Mouse (Mus musculus) CH12.LX (cell line): ENCODE results near the gene Map3k15. TPM values are rescaled to one million over a fixed set of nuclear protein-coding genes. Genes with fewer than 3 reads are reported as not detected.
A peak's percentile ranks its signal among the peaks of the same experiment; 100 is the strongest.

Experiments used
- DNase-seq: peaks from one replicate; pipeline ENCODE4 v3.0.0-alpha.2; 2013; ENCODE audit errors: extremely low read depth
- H3K27ac ChIP-seq: 2 replicates; pipeline ENCODE4 v1.5.1; 2012; ENCODE audit warnings: low read depth, mild to moderate bottlenecking, control low read depth, moderate library complexity; ENCODE audit not compliant: insufficient read depth
- H3K27me3 ChIP-seq: replicated peaks from 2 replicates; pipeline ENCODE3; 2012; ENCODE audit warnings: inconsistent platforms
- H3K36me3 ChIP-seq, 2 experiments: replicated peaks in 1 of 2; 2 replicates each; pipeline versions ENCODE3 to v1.6.1; 2012; ENCODE audit warnings: inconsistent platforms in 1 of 2, low read length in 1 of 2, mild to moderate bottlenecking in 1 of 2, mixed read lengths in 1 of 2, moderate library complexity in 1 of 2; ENCODE audit not compliant: control insufficient read depth in 1 of 2, insufficient read depth in 1 of 2
- H3K4me1 ChIP-seq, 2 experiments: 2 replicates each; pipeline ENCODE4 v1.6.1; 2012; ENCODE audit warnings: inconsistent platforms in 1 of 2, moderate library complexity in 1 of 2; ENCODE audit not compliant: insufficient read depth in 2 of 2, control insufficient read depth in 1 of 2
- H3K4me2 ChIP-seq: 2 replicates; pipeline ENCODE4 v1.6.1; 2012; ENCODE audit warnings: low read depth, mild to moderate bottlenecking, control low read depth; ENCODE audit not compliant: poor library complexity, insufficient read depth, severe bottlenecking
- H3K4me3 ChIP-seq, 3 experiments: fragments of 150-350 bp in 1 of 3; sonication (generic) in 1 of 3; replicated peaks in 1 of 3; 2 replicates each; pipeline versions ENCODE3 to v1.5.1; 2011 to 2012; ENCODE audit warnings: low read depth in 2 of 3, low read length in 2 of 3, mild to moderate bottlenecking in 2 of 3, moderate library complexity in 2 of 3, control low read depth in 1 of 3, improper control_type of control experiment in 1 of 3, inconsistent platforms in 1 of 3, mixed read lengths in 1 of 3; ENCODE audit not compliant: poor library complexity in 1 of 3
- H3K79me2 ChIP-seq: replicated peaks from 2 replicates; pipeline ENCODE4 v1.6.1; 2012; ENCODE audit warnings: mild to moderate bottlenecking, moderate library complexity; ENCODE audit not compliant: control insufficient read depth, poor library complexity, insufficient read depth, severe bottlenecking; ENCODE audit errors: extremely low read depth
- H3K9ac ChIP-seq: 2 replicates; pipeline ENCODE4 v1.6.1; 2012; ENCODE audit warnings: low read depth, mild to moderate bottlenecking, control low read depth, moderate library complexity; ENCODE audit not compliant: insufficient read depth
- H3K9me3 ChIP-seq: replicated peaks from 2 replicates; pipeline ENCODE3; 2012; ENCODE audit warnings: low read length, inconsistent platforms, mixed read lengths
- BHLHE40 ChIP-seq: IDR thresholded peaks from 2 replicates; pipeline ENCODE4 v1.6.1; 2011; ENCODE audit warnings: mild to moderate bottlenecking, low read depth, low read length, improper control_type of control experiment
- CHD1 ChIP-seq: IDR thresholded peaks from 2 replicates; pipeline ENCODE4 v1.6.1; 2012; ENCODE audit warnings: low read depth, low read length, improper control_type of control experiment, inconsistent platforms
- CTCF ChIP-seq, 2 experiments: IDR thresholded peaks in 1 of 2; conservative IDR thresholded peaks in 1 of 2; 2 replicates each; pipeline ENCODE4 v1.5.1; 2011 to 2012; ENCODE audit warnings: low read depth in 2 of 2, low read length in 2 of 2, improper control_type of control experiment in 1 of 2, inconsistent platforms in 1 of 2, mild to moderate bottlenecking in 1 of 2, moderate library complexity in 1 of 2
- ETS1 ChIP-seq: conservative IDR thresholded peaks from 2 replicates; pipeline ENCODE4 v1.6.1; 2012; ENCODE audit warnings: low read depth, mild to moderate bottlenecking, inconsistent platforms, low read length, improper control_type of control experiment, moderate library complexity
- GABPA ChIP-seq: IDR thresholded peaks from 2 replicates; pipeline ENCODE4 v1.6.1; 2012; ENCODE audit warnings: low read depth, low read length, improper control_type of control experiment, inconsistent platforms; ENCODE audit not compliant: insufficient replicate concordance
- HCFC1 ChIP-seq: IDR thresholded peaks from 2 replicates; pipeline ENCODE4 v1.6.1; 2012; ENCODE audit warnings: low read depth, mild to moderate bottlenecking, inconsistent platforms, low read length, improper control_type of control experiment
- JUN ChIP-seq: IDR thresholded peaks from 2 replicates; pipeline ENCODE4 v1.6.1; 2011; ENCODE audit warnings: low read depth, mild to moderate bottlenecking, low read length, improper control_type of control experiment, moderate library complexity; ENCODE audit not compliant: insufficient read depth
- KAT2A ChIP-seq: IDR thresholded peaks from 2 replicates; pipeline ENCODE4 v1.6.1; 2012; ENCODE audit warnings: low read length, improper control_type of control experiment, inconsistent platforms; ENCODE audit not compliant: insufficient replicate concordance
- MAX ChIP-seq: IDR thresholded peaks from 2 replicates; pipeline ENCODE4 v1.6.1; 2011; ENCODE audit warnings: low read length, improper control_type of control experiment
- MAZ ChIP-seq: IDR thresholded peaks from 2 replicates; pipeline ENCODE4 v1.6.1; 2012; ENCODE audit warnings: low read depth, mild to moderate bottlenecking, inconsistent platforms, low read length, improper control_type of control experiment, moderate library complexity
- MXI1 ChIP-seq: IDR thresholded peaks from 2 replicates; pipeline ENCODE4 v1.6.1; 2011; ENCODE audit warnings: mild to moderate bottlenecking, low read depth, low read length, improper control_type of control experiment
- MYC ChIP-seq: IDR thresholded peaks from 2 replicates; pipeline ENCODE4 v1.6.1; 2011; ENCODE audit warnings: low read depth, mild to moderate bottlenecking, improper control_type of control experiment, low read length
- NRF1 ChIP-seq: IDR thresholded peaks from 2 replicates; pipeline ENCODE4 v1.6.1; 2014; ENCODE audit warnings: low read depth, mild to moderate bottlenecking, inconsistent platforms, low read length, improper control_type of control experiment, moderate library complexity
- PAX5 ChIP-seq: IDR thresholded peaks from 2 replicates; pipeline ENCODE4 v1.6.1; 2012; ENCODE audit warnings: low read length, inconsistent platforms, mixed read lengths
- POLR2A ChIP-seq: IDR thresholded peaks from 2 replicates; pipeline ENCODE4 v1.6.1; 2011; ENCODE audit warnings: low read depth, mild to moderate bottlenecking, improper control_type of control experiment, low read length
- SIN3A ChIP-seq: IDR thresholded peaks from 2 replicates; pipeline ENCODE4 v1.6.1; 2012; ENCODE audit warnings: low read length, improper control_type of control experiment, inconsistent platforms
- TBP ChIP-seq: conservative IDR thresholded peaks from 2 replicates; pipeline ENCODE4 v1.6.1; 2011; ENCODE audit warnings: low read depth, low read length, improper control_type of control experiment
- UBTF ChIP-seq: IDR thresholded peaks from 2 replicates; pipeline ENCODE4 v1.6.1; 2012; ENCODE audit warnings: low read depth, mild to moderate bottlenecking, inconsistent platforms, low read length, improper control_type of control experiment, moderate library complexity
- USF2 ChIP-seq: conservative IDR thresholded peaks from 2 replicates; pipeline ENCODE4 v1.6.1; 2011; ENCODE audit warnings: low read depth, low read length, improper control_type of control experiment
- ZC3H11A ChIP-seq: IDR thresholded peaks from 2 replicates; pipeline ENCODE4 v1.6.1; 2012; ENCODE audit warnings: low read depth, mild to moderate bottlenecking, inconsistent platforms, low read length, improper control_type of control experiment
- ZKSCAN1 ChIP-seq: IDR thresholded peaks from 2 replicates; pipeline ENCODE4 v1.6.1; 2012; ENCODE audit warnings: low read depth, inconsistent platforms, low read length, improper control_type of control experiment, borderline replicate concordance
- ZNF384 ChIP-seq: IDR thresholded peaks from 2 replicates; pipeline ENCODE4 v1.6.1; 2012; ENCODE audit warnings: low read depth, low read length, improper control_type of control experiment, inconsistent platforms
- dilution Hi-C: fragments of 300-500 bp; cut with MboI; formaldehyde crosslinking; loops from 2 replicates; pipeline ENCODE4 v1.14.3; 2020; ENCODE audit warnings: low sequenced_read_pairs; ENCODE audit not compliant: extremely low pct_unique_long_range_greater_than_20kb, extremely low pct_ligation_motif_present
- in situ Hi-C: fragments of 300-500 bp; cut with MboI; formaldehyde crosslinking; loops from 3 replicates; pipeline ENCODE4 v1.14.3; 2019; ENCODE audit warnings: low sequenced_read_pairs, low pct_ligation_motif_present, low pct_unique_long_range_greater_than_20kb, mixed read lengths
- polyA plus RNA-seq: library from polyadenylated mRNA; unstranded; fragments of >175 nt; gene quantifications from 2 replicates; pipeline ENCODE4 v1.2.1, GENCODE M21; 2012; ENCODE audit warnings: low read depth; ENCODE audit not compliant: insufficient read length
- total RNA-seq, 2 experiments: library from RNA; depleted of rRNA; stranded (reverse); fragments of 300-350 nt in 1 of 2; fragments of >200 nt in 1 of 2; gene quantifications; 2 replicates each; pipeline ENCODE4 v1.2.3; 2012 to 2014

The Map3k15 gene
- total and polyA plus RNA-seq, 3 experiments: 0.08 to 0.21 (median 0.14) TPM

DNA sequence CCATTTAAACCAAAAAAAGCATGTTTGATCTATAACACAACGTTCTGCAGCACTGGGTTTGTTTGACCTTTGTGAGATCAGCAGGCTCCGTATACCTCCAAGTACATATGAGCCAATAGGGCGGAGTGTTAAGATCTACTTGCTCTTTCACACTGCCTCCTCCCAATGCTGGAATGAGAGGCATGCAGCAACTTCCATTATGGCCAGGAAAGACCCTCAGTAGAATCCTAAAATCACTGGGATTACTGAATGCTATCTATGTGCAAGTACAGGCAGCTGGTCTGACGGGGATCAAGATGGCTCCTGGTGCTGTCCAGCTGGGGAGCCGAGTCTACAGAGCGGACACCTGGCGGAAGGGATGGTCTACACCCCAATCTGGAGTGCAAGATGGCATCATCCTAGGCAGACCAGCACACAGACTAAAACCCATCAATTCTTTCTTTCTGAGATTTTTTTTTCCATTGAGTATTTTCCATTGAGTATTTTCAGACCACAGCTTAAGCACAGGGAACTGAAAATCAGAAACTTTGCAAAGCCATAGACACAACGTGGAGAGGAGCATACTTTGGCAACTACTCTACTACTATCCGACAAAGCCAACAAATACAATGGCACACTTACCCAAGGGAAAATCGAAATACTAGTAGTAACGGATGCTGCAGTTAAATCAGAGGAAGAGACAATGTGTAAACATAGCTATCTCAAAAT lies 146.1 kb downstream of the Map3k15 start (continued):
- no peak; the same call in 1 of the 2 replicates for TF ChIP-seq MAX
- TF ChIP-seq NRF1: no peak
- no peak for TF ChIP-seq ZKSCAN1
- peak; percentile 61; the same call in 1 of the 2 replicates for TF ChIP-seq MYC
- no peak for TF ChIP-seq GABPA
- TF ChIP-seq BHLHE40: 0 out of 2 replicates have a peak, but pooled peaks have one; percentile 17
- 0 out of 2 replicates have a peak, but pooled peaks have one; percentile 9 for TF ChIP-seq ETS1
- TF ChIP-seq JUN: 0 out of 2 replicates have a peak, but pooled peaks have one; percentile 4
- TF ChIP-seq KAT2A: no peak
- no peak for TF ChIP-seq POLR2A
- TF ChIP-seq, all 38 proteins: peak for 11

- Histone ChIP-seq H3K27me3 (no peaks in the 10 kb centered on the region), H3K27ac (0 out of 2 replicates have a peak overlapping the region, but pooled peaks have one; percentile 42), H3K4me3 (peak overlapping the region; percentile 59 to 79 (median 66)), H3K79me2 (peaks cover 31% of the 10 kb centered on the region), H3K4me1 (peaks cover 0 to 8% of the 10 kb centered on the region in 2 experiments; a peak in 2 of 4 replicates), H3K9me3 (no peaks in the 10 kb centered on the region), H3K4me2 (peak overlapping the region; percentile 88), H3K9ac (peak overlapping the region; percentile 66), H3K36me3 (peaks cover 13 to 16% of the 10 kb centered on the region in 2 experiments)
- dilution Hi-C loops (no loop called here), in situ Hi-C loops (no loop called here)
- no peak for DNase-seq
- TF ChIP-seq MAZ (no peak), MXI1 (no peak), UBTF (no peak), KAT2A (no peak), TBP (no peak), PAX5 (no peak), ZC3H11A (no peak), CTCF (conservative IDR thresholded peaks at IDR 0.05 in 1 of 2, IDR thresholded peaks at IDR 0.05 in 1 of 2; ENCODE audit: low read depth in 2 of 2, low read length in 2 of 2) (no peak), ZKSCAN1 (no peak), USF2 (no peak), CHD1 (no peak), JUN (no peak), HCFC1 (no peak), GABPA (no peak), SIN3A (no peak), POLR2A (no peak), ZNF384 (no peak)
Observed at GRCm38 (mm10) chrX:160135719-160136118, 147.5 kb downstream of the Map3k15 start.
